Mouse (Mus musculus): ENCODE data around the gene Ralgds. TPM values are rescaled to one million over a fixed set of nuclear protein-coding genes. Genes with fewer than 3 reads are reported as not detected.
A peak's percentile ranks its signal among the peaks of the same experiment; 100 is the strongest.

The Ralgds gene
- polyA plus RNA-seq, 1 experiment from 2014 or later = 12.9 TPM

DNA sequence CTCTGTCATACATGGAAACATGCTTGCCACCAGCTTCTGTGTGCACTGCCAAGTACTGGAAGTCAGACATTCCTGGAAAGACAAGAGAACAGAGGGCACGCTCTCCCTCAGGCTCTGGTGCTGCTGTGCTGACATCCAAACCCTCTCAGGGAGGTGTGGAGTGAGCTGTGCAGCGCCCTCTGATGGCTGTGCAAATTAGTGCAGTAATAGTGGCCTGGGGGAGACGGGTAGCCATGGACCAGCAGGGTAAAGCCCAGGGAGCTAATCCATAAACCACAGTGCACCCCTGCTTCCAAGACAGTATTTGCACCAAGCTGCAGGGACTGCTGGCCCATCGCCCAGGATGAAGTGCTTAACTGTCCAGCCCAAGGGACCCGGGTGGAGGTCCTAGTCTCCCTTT, 65.1 kb downstream of the Ralgds start:
- Histone ChIP-seq H3K36me3 (ENCODE audit: control insufficient read depth, insufficient read depth, low read length) (peaks cover 47% of the 10 kb centered on the region), H3K27ac (ENCODE audit: low read depth, low read length) (no peak overlapping the region), H3K4me1 (replicated peaks; ENCODE audit: control insufficient read depth, insufficient read depth, low read length) (peaks cover 3% of the 10 kb centered on the region; the same call in 1 of the 2 replicates), H3K4me3 (ENCODE audit: low read depth, low read length) (no peak overlapping the region), H3K27me3 (replicated peaks; ENCODE audit: control insufficient read depth, insufficient read depth, low read length) (no peaks in the 10 kb centered on the region), H3K9ac (ENCODE audit: low read depth, low read length) (no peak overlapping the region), H3K9me3 (ENCODE audit: control insufficient read depth, low read length) (no peaks in the 10 kb centered on the region), H3K4me2 (no peak overlapping the region)
- DNase-seq (ENCODE audit: low spot score) (peak; percentile 38), ATAC-seq (replicated peaks; ENCODE audit: low FRiP score) (no peak)
- WGBS = 76% methylated on average over 5 of the region's 5 CpGs

GRCm38 (mm10) chr2:28582647-28583353, 69.9 kb downstream of the Ralgds start:
- Histone ChIP-seq H3K36me3 (ENCODE audit: control insufficient read depth, insufficient read depth, low read length) (peaks cover 16% of the 10 kb centered on the region), H3K27ac (ENCODE audit: low read depth, low read length) (peak overlapping the region; percentile 67), H3K9me3 (ENCODE audit: control insufficient read depth, low read length) (no peaks in the 10 kb centered on the region), H3K27me3 (replicated peaks; ENCODE audit: control insufficient read depth, insufficient read depth, low read length) (no peaks in the 10 kb centered on the region), H3K4me1 (replicated peaks; ENCODE audit: control insufficient read depth, insufficient read depth, low read length) (peaks cover 9% of the 10 kb centered on the region), H3K4me2 (peak overlapping the region; percentile 78), H3K9ac (ENCODE audit: low read depth, low read length) (peak overlapping the region; percentile 68), H3K4me3 (ENCODE audit: low read depth, low read length) (peak overlapping the region; percentile 66)
- ATAC-seq (replicated peaks; ENCODE audit: low FRiP score) (peak; percentile 89), DNase-seq (ENCODE audit: low spot score) (peak; percentile 92)
- under 1% methylated on average over 56 of the region's 56 CpGs for WGBS

DNA sequence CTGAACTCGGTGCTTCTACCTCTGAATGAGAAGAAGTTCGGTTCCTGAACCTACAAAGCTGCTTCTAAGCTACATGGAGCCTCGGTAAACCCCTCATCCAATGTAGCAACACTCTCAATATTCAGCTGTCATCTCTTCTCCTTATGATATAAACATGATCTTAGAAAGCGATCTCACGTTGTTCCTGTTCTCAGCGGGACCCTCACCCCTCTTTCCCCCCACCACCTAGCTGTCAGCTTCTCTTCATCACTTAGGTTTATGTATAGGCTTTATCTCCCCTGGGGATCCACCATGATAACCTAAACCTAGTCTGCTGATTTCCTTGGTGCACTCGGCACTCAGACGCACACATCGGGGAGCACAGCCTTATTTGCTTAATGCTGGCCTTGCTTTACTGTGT, 70.7 kb downstream of the Ralgds start, which contains the start of gene Gtf3c5:
Gene Gtf3c5, minus strand, starts transcription at position 101 of the 400 bp plus-strand sequence.
- H3K4me3 ChIP-seq (ENCODE audit: low read depth, low read length) = peak within 1 kb of the TSS; percentile 66
- no peaks in the 10 kb centered on the region for H3K27me3 ChIP-seq (replicated peaks; ENCODE audit: control insufficient read depth, insufficient read depth, low read length)
- peak within 1 kb of the TSS; percentile 67 for H3K27ac ChIP-seq (ENCODE audit: low read depth, low read length)
- peaks cover 10% of the 10 kb centered on the region; the same call in 1 of the 2 replicates for H3K36me3 ChIP-seq (ENCODE audit: control insufficient read depth, insufficient read depth, low read length)
- DNase-seq (ENCODE audit: low spot score) (no peak), ATAC-seq (replicated peaks; ENCODE audit: low FRiP score) (no peak)
- peak within 1 kb of the TSS; percentile 78 for H3K4me2 ChIP-seq
- peak within 1 kb of the TSS; percentile 68 for H3K9ac ChIP-seq (ENCODE audit: low read depth, low read length)
- H3K9me3 ChIP-seq (ENCODE audit: control insufficient read depth, low read length) = no peaks in the 10 kb centered on the region
- WGBS = 76% methylated on average over 9 of the region's 9 CpGs
- peaks cover 9% of the 10 kb centered on the region for H3K4me1 ChIP-seq (replicated peaks; ENCODE audit: control insufficient read depth, insufficient read depth, low read length)

GRCm38 (mm10) chr2:28585043-28585571, 72.2 kb downstream of the Ralgds start:
- Histone ChIP-seq H3K36me3 (ENCODE audit: control insufficient read depth, insufficient read depth, low read length) (no peaks in the 10 kb centered on the region), H3K27ac (ENCODE audit: low read depth, low read length) (no peak overlapping the region), H3K4me2 (no peak overlapping the region), H3K4me1 (replicated peaks; ENCODE audit: control insufficient read depth, insufficient read depth, low read length) (peaks cover 9% of the 10 kb centered on the region), H3K4me3 (ENCODE audit: low read depth, low read length) (no peak overlapping the region), H3K9ac (ENCODE audit: low read depth, low read length) (no peak overlapping the region), H3K27me3 (replicated peaks; ENCODE audit: control insufficient read depth, insufficient read depth, low read length) (no peaks in the 10 kb centered on the region), H3K9me3 (ENCODE audit: control insufficient read depth, low read length) (no peaks in the 10 kb centered on the region)
- 21% methylated on average over 6 of the region's 6 CpGs for WGBS
- ATAC-seq (replicated peaks; ENCODE audit: low FRiP score) = 0 out of 2 replicates have a peak, but pooled peaks have one; percentile 9
- DNase-seq (ENCODE audit: low spot score) = no peak

DNA sequence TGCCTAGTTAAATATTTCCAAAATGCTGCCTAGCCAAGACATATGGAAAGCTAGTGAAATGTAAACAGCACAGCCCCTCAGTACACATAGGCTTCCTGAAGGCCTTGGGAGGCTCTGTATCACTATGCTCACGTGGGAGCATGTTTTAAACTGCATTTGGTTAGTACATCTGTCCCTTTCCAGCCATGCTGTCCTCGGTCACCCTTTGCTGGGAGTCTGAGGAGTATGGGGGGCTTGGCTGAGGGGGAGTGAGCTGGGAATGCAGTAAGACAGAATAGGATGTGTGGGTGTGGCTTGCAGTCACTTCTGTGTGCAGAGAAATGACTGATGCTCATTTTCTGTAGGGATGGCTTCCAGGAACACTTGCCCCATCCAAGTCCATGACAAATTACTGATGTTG, 72.8 kb downstream of the Ralgds start:
- Histone ChIP-seq H3K4me3 (ENCODE audit: low read depth, low read length) (no peak overlapping the region), H3K9ac (ENCODE audit: low read depth, low read length) (no peak overlapping the region), H3K4me1 (replicated peaks; ENCODE audit: control insufficient read depth, insufficient read depth, low read length) (peaks cover 9% of the 10 kb centered on the region), H3K27me3 (replicated peaks; ENCODE audit: control insufficient read depth, insufficient read depth, low read length) (no peaks in the 10 kb centered on the region), H3K9me3 (ENCODE audit: control insufficient read depth, low read length) (no peaks in the 10 kb centered on the region), H3K4me2 (no peak overlapping the region), H3K36me3 (ENCODE audit: control insufficient read depth, insufficient read depth, low read length) (no peaks in the 10 kb centered on the region), H3K27ac (ENCODE audit: low read depth, low read length) (no peak overlapping the region)
- DNase-seq (ENCODE audit: low spot score) (no peak), ATAC-seq (replicated peaks; ENCODE audit: low FRiP score) (no peak)
- 37% methylated on average over 2 of the region's 2 CpGs for WGBS

- WGBS = 38% methylated on average over 1 of the region's 1 CpGs
- Histone ChIP-seq H3K27me3 (replicated peaks; ENCODE audit: control insufficient read depth, insufficient read depth, low read length) (0 out of 2 replicates have a peak, but pooled peaks cover 2% of the 10 kb centered on the region), H3K27ac (ENCODE audit: low read depth, low read length) (no peak overlapping the region), H3K4me3 (ENCODE audit: low read depth, low read length) (no peak overlapping the region), H3K4me2 (no peak overlapping the region), H3K9me3 (ENCODE audit: control insufficient read depth, low read length) (no peaks in the 10 kb centered on the region), H3K36me3 (ENCODE audit: control insufficient read depth, insufficient read depth, low read length) (no peaks in the 10 kb centered on the region), H3K9ac (ENCODE audit: low read depth, low read length) (no peak overlapping the region), H3K4me1 (replicated peaks; ENCODE audit: control insufficient read depth, insufficient read depth, low read length) (peaks cover 6% of the 10 kb centered on the region)
- ATAC-seq (replicated peaks; ENCODE audit: low FRiP score) = no peak
- no peak for DNase-seq (ENCODE audit: low spot score)
Measured at GRCm38 (mm10) chr2:28588574-28588973, 75.6 kb downstream of the Ralgds start.

GRCm38 (mm10) chr2:28591479-28591878, 78.6 kb downstream of the Ralgds start:
- no peaks in the 10 kb centered on the region for H3K9me3 ChIP-seq (ENCODE audit: control insufficient read depth, low read length)
- no peak for ATAC-seq (replicated peaks; ENCODE audit: low FRiP score)
- WGBS = 52% methylated on average over 2 of the region's 2 CpGs

GRCm38 (mm10) chr2:28592809-28593208, 79.9 kb downstream of the Ralgds start:
- H3K4me2 ChIP-seq = peak overlapping the region; percentile 45
- H3K4me3 ChIP-seq (ENCODE audit: low read depth, low read length) = no peak overlapping the region
- H3K4me1 ChIP-seq (replicated peaks; ENCODE audit: control insufficient read depth, insufficient read depth, low read length) = peaks cover 28% of the 10 kb centered on the region
- no peak overlapping the region for H3K9ac ChIP-seq (ENCODE audit: low read depth, low read length)
- DNase-seq (ENCODE audit: low spot score) = peak; percentile 74
- peak; percentile 57; the same call in 1 of the 2 replicates for ATAC-seq (replicated peaks; ENCODE audit: low FRiP score)
- H3K36me3 ChIP-seq (ENCODE audit: control insufficient read depth, insufficient read depth, low read length) = no peaks in the 10 kb centered on the region
- no peaks in the 10 kb centered on the region for H3K9me3 ChIP-seq (ENCODE audit: control insufficient read depth, low read length)
- 5% methylated on average over 15 of the region's 15 CpGs for WGBS
- H3K27me3 ChIP-seq (replicated peaks; ENCODE audit: control insufficient read depth, insufficient read depth, low read length) = 0 out of 2 replicates have a peak, but pooled peaks cover 2% of the 10 kb centered on the region
- H3K27ac ChIP-seq (ENCODE audit: low read depth, low read length) = no peak overlapping the region

More at GRCm38 (mm10) chr2:28591479-28591878, 78.6 kb downstream of the Ralgds start:
- Histone ChIP-seq H3K27me3 (replicated peaks; ENCODE audit: control insufficient read depth, insufficient read depth, low read length) (0 out of 2 replicates have a peak, but pooled peaks cover 2% of the 10 kb centered on the region), H3K36me3 (ENCODE audit: control insufficient read depth, insufficient read depth, low read length) (no peaks in the 10 kb centered on the region), H3K9ac (ENCODE audit: low read depth, low read length) (no peak overlapping the region), H3K4me1 (replicated peaks; ENCODE audit: control insufficient read depth, insufficient read depth, low read length) (peaks cover 14% of the 10 kb centered on the region), H3K4me2 (no peak overlapping the region), H3K4me3 (ENCODE audit: low read depth, low read length) (no peak overlapping the region), H3K27ac (ENCODE audit: low read depth, low read length) (no peak overlapping the region)
- DNase-seq (ENCODE audit: low spot score) = no peak

Data from liver, embryonic 11.5 days (tissue).